Mouse (Mus musculus): ENCODE measurements around the gene Colgalt1.

DNA sequence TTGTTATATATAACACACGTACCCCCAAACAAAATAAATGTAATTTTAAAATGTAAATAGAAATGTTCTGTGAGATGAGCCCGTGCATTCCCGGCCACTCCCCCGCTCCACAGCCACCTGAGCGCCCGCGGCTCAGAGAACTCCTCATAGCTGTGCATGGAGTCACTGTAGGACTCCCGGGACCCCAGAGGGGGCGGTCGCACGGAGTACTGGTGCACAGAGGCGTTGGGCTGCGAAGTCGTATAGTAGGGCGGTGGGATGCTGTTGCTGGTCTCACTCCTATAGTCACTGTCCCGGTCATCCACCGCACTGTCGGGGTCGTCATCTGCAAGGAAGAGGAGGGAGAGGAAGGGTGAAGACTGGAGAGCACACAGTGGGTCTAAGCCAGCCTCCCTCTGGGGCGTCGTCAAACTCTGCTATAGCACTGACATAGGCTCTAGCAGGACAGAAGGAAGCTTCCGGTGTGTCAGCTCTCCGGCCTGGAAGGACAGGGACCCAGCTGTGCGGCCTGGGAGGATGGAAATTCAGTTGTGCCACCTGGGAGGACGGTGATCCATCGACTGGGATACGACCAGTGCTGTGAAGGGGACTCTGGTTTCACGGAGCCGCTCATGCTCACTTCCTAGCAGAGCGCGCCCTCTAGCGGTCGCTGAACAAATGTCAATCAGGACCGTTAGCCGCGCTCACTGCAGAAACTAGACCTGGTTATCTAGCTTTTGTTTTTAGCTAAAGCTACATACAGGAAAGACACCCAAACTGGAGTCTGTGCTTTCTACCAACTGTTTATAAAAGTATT, 49.7 kb downstream of the Colgalt1 start:
- peak; percentile 97 for TF ChIP-seq CTCF (IDR thresholded peaks at IDR 0.05; ENCODE audit: low read depth)
- TF ChIP-seq EP300 (IDR thresholded peaks at IDR 0.05; ENCODE audit: low read depth) = no peak
